Mouse (Mus musculus) thymus, postnatal 36 days (tissue): ENCODE results near the gene Smim12.

Source experiments
- DNase-seq, 2 experiments: peaks; one replicate each; pipeline ENCODE4 v3.0.0; 2022; ENCODE audit warnings: mixed read lengths in 2 of 2

The Smim12 gene

DNA sequence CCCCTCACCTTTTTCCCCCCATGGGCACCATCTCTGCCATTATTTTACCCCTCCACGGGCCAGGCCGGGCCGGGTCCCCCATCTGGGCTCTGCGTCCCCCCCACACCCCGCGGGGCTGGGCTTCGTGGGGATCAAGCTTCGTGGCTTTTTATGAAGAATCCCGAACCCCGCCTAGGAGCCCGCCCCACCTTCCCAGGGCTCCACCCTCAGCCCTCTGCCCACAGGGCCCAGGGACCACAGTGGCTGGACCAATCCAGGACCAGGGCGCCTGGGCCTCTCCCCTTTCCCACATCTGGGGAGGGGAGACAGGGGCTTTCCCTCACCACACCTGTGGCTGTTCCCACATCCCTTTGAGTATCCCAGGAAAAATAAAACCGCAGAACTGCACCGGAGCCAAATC is 7.0 kb upstream of the Smim12 start:
- peak in 1 of 2 experiments; percentile 19 for DNase-seq

DNA sequence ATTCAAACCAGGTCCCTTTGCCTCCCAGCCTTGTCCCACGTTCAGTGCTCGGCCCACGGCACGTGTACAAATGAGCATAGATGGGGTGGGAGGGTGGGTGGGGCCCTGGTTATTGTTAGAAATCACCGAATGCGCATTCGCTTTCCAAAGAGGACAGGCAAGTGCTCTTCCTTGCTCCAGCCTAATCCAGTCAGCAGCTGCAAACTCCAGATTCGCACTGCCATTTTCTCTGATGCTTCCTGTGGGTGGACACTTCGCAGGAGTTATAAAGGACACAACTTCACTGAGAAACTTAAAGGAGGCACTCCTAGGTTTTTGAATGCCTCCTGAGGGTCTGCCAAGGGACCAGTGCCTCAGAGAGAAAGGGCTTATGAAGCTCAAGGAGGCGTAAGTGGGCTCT is 6.3 kb upstream of the Smim12 start:
- DNase-seq, result no peak

DNA sequence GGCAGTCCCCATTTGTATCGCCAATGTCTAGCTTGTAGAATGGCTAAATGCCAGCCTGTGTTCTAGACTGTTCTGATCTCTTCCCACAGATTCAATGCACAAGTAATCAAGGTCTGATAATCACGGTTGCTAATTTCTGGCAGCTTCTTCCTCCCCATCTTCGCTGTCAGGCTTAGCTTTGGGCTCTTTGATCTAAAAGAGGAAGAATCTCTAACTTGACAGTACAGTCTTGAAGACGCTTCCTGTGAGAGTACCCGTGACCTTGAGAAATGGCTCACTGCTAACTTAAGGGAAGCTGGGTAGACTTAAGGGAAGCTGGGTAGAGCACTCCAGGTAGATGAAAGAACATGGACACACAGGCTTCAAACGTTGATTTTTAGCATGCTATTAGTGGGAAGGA is 888 bp upstream of the Smim12 start:
- no peak for DNase-seq

DNA sequence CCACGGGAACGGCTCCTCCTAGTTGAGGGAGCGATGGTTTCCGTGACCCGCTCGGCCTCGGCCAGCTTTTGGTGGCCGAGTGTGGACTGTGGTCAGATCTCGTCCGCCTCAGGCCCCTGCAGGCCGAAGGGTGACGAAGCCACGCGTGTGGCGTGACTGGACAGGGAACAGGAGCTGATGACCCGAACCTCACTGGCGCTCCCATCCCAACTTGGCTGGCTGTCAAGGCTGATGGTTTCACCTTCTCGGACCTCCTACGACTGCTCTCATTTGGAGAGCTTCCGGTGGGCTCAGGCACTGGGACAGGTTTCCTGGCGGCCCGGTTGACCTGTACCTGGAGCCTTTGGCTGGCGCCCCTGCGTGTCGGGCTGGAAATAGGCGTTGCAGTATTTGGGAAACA is 369 bp downstream of the Smim12 start:
- DNase-seq, result no peak

DNA sequence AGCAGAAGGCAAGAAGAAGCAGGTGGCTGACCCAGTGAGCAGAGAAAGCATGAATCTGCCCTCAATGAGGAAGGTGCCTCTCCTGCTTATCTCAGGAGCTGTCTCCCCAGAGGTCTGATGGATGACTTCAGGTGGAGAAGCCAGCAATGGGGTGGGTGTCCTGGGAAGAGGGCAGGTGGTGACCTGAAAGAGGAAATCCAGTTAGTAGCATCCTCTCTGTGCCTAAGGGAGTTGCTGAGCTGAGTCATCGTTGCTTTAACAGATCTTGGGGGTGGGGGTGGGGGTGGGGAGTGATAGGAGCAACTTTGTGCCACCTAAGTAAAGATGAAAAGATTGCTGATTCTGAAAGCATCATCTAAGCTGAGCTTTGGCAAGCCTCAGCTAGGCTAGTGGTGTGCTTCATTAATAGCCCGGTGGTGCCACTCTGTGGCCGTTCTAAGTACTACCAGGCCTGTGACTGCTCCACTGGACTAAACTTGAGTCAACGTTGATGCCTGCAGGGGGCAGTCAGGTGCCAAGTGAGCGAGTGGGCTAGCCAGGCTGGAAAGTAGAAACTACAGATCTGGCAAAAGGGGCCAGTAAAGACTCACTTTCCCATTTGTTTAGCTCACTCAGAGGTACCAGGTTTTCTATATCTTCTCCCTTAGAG is 6.2 kb downstream of the Smim12 start:
- peak; percentile 89 to 94 for DNase-seq

DNA sequence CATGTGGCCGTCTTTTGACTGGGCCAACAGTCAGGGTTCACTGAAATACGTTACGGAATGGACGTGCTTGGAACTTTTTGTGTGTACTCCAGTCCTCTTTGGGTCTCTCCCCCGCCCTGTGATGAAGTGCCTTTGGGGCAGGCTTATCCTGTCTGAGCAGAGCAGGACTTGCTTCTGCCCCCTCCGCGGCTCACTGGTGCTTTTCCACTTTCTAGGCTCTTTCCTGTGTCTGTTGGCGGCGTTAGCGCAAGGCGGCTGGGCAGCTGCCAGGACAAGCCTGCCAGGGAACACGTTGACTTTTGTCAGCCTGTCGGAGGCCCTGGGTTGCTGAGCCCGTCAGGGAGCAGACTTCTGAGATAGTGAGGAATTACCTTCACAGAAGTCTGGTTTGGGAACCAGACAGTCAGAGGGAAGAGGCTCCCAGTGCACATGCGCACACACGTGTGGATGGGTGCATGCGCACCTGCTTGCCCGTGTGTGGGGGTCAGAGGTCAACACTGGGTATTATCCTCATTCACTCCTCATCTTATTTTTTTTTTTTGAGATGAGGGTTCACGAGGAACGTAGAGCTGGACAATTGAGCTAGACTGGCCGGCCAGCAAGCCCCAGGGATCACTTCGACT is 8.5 kb downstream of the Smim12 start:
- no peak for DNase-seq

DNA sequence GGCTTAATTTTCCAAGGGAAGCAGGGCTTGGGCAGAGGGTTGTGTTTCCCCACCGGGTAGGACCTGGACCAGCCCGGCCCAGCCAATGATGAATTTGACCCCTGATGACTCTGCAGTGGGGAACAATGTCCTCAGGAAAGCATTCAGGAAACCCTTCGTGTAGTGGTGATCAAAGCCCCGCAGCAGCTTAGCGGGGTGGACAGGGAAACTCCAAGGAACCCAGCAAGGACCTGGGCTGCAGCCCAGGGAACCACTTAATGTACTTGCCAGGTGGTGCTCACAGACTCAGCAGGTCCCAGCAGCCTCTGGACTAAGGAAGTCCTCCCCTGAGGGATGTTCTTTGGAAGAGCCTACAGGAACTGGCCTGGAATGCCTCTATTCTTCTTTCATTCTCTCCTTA is 13.2 kb downstream of the Smim12 start:
- no peak for DNase-seq

DNA sequence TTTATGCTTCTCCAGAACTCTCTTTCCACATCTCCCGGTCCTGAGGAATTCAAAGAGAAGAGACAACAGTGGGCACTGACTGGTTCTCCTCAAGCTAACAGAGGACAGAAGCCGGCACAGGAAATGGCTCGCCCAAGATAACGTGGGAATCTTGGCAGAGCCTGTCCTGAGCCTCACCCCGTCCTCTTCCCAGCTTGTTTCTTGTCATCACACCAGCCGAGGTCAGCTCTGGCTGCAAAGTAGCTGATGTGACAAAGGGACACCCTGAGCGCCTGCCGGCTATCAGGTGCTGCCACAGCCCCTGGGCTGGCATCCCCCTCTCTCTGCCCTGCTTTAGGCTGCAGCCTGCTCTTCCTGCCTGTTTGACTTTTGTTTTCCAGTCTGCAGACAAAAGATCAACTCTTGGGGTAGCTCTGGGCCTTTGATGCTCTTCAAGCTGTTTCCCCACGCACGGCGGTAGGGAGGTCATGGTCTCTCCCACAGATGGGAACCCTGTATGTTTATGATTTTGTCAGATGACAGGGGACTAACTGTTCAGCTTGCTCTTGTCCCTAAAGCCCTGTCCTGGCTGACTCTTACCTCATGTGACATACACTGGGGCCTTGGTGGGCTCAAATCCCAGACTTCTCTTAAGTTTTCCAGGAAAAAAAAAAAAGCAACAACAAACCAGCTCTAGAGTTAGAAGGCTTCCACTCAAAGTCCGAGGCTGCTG is 14.8 kb downstream of the Smim12 start:
- DNase-seq, result no peak

DNA sequence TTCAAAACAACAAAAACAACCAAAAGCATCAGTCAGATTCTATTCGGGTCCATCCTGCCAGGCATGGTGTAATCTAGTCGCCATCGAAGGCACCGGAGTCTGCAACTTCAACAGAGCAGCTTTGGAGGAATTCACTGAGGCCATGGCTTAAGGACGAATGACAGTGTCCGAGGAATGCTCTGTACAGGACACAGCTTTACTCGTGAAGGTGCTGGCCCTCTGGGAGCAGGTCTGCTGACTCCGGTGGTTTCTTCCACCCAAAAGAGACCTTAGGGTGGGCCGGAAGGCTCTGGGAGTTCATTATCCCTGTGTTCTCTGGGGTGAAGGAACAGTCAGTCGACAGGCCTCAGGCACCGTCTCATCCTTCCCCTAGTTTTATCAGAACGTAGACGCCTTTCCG is 18.0 kb downstream of the Smim12 start:
- DNase-seq, result no peak

DNA sequence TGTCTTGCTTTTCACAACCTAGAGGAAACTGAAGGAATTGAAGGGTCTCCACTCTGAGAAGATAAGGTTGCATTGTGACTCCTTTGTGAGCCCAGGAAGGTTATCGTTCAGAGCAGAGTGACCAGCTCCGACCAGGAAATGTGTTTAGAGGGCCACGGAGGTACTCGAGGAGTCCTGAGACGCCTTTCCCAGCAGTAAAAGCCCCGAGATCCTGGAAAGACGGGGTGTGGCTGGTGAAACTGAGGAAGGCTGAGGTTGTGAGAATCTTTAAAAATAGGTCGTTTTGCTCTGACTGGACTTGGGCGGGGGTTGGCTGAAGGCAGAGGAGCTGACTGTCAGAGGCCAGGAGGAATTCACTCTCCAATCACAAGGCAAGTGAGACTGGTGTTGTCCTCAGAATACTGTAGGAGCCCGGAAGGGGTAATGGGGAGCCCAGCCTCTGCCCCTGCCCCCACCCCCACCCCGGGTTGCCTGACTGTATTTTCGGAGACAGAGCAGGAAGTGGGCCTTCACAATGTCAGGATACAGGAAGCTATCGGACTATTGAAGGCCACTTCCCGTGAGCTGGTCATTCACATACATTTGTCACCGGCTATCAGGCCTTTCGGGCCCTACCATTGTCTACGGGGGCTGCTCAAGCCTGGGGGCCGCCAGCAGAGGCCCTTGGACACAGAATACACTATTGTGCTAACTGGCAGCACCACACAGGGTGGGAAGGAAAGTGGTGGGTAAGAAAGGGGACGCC is 20.0 kb downstream of the Smim12 start:
- DNase-seq, result no peak

DNA sequence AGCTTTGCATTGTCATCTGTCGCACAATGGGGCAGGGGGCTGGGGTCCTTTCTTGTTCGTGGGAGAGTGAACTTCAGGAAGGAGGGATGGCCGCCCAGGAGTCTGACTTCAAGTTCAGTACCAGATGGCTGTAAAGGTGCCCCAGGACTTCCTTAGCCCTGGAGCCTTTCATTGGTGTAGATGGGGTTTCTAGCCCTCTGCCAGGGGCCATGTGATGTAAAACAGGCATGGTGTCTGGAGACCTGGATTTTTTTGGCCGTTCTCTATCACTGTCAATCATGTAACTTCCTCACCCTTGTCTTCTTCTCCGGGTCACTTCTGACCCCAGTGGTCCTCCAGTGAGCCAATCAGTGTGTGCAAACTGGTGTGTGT is 20.6 kb downstream of the Smim12 start:
- no peak for DNase-seq

DNA sequence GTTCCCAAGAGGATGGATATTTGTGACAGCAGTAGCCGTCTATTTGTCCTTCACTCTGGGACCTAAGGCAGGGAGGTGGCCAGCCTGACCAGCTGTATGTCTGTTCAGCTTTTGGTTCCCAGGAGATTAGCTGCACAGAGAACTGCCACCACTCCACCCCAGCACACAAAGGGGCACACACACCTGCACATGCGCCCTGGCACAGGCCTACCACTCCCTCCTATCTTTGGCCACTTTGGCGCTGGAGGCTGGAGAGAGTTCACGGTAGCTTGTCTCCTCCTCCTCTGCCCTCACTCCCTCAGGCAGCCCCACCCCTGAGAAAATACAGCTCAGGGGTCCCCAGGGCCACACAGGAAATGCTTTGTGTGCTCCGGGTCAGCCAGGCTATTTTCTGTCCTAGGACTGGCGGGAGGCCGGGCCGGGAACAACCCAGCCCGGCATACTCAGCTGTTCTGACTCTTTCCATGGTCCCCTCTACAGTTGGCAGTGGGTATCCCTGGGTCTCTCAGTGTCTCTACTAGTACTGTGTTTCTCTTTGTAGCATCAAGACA is 34.9 kb downstream of the Smim12 start:
- no peak for DNase-seq

DNA sequence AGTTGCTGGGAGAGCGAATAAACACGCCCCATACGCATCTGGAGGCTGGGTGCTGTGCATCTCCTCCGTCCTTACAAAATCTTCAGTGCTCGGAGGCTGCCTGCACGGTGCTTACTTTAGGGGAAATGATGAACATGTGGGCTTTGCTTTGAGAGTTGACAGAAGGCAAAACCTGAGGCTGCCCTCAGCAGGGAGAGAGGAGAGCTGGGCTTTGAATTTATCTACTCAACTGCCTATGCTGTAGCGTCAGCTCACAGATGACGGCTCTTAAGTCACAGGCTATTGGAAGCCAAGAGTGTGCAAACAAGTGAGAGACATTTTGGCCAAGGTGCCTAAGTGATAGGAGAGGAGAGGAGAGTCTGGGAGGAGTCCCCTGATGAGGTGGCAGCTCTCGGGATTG is 35.7 kb downstream of the Smim12 start:
- no peak for DNase-seq

DNA sequence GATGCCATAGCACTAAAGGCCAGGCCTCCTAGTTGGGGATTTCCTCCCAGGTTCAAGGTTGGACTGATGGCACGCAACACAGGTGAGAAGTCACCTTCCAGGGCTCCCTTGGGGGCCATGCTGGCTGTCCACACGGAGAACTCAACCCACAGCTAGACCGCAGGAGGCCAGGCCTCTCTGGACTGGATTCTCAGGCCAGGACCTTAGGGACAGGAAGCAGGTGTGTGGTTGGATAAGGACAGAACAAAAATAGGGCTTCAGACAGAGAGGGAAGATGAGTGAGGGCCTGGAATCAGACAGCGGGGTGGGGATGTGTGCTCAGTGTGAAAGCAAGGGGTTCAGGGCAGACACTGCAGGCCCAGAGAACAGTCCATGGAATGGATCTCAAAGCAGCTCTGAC is 43.3 kb downstream of the Smim12 start:
- DNase-seq, result no peak

DNA sequence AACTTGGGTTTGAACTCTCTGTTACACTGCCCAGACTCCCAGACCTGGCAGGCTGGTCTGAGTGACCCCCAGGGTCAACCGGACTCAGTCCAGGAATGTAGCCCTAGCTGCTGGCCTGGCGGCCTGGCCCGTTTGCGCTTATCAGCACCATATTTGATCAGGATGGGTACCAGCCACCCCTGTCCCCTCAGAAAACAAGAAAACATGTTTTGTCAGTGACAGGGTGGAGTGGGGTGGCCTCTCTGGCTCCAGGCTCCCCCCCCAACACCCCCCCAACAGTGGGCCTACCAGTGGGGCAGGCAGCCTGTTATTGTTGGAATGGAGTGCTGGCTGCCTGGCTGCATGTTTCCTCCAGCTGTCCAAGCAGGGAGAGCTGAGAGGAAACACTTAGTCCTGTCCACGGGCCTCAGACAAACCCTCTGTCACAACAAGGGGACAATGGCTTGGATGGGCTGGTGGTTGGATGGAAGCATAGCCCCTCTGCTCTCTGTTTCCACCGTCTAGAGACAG is 45.5 kb downstream of the Smim12 start:
- no peak for DNase-seq

DNA sequence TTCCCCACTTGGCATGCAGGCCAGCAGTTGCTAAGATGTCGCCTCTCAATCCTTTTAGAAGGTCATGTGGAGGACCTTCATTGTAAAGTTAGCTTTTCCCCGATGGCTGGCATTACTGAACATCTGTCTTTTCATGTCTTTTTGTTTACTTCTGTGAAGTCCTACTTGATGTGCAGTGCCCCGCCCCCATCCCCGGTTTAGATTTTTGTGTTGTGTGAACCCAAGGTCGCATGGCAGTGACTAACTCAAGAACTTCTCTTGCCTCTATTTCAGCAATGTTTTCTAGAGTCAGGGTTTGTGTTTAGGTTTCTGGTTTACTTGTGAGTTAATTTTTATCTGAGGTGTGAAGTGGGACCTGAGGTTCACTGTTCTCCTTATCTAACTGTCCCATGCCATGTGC is 49.0 kb downstream of the Smim12 start:
- no peak for DNase-seq
